Mouse (Mus musculus) midbrain, embryonic 13.5 days (tissue): ENCODE results near the gene Ccdc137. TPM values are rescaled to one million over a fixed set of nuclear protein-coding genes. Genes with fewer than 3 reads are reported as not detected.
A peak's percentile ranks its signal among the peaks of the same experiment; 100 is the strongest.

Source experiments
- ATAC-seq: fragments of 200-750 bp; cut with Nextera tagmentation; 2 replicates; pipeline ENCODE4 v1.8.0; 2017; ENCODE audit warnings: mild to moderate bottlenecking, moderate TSS enrichment, moderate library complexity
- H3K27ac ChIP-seq: fragments of 300-500 bp; sonication (generic); 2 replicates; pipeline ENCODE4 v1.5.1; 2015; ENCODE audit warnings: inconsistent platforms, mild to moderate bottlenecking, moderate library complexity
- H3K27me3 ChIP-seq: fragments of 300-500 bp; sonication (generic); 2 replicates; pipeline ENCODE4 v1.6.1; 2015; ENCODE audit warnings: mild to moderate bottlenecking, inconsistent platforms
- H3K36me3 ChIP-seq: fragments of 300-500 bp; sonication (generic); 2 replicates; pipeline ENCODE4 v1.6.1; 2015; ENCODE audit warnings: mild to moderate bottlenecking, inconsistent platforms
- H3K4me1 ChIP-seq: fragments of 300-500 bp; sonication (generic); replicated peaks from 2 replicates; pipeline ENCODE4 v1.6.1; 2015; ENCODE audit warnings: inconsistent platforms
- H3K4me2 ChIP-seq: fragments of 300-500 bp; sonication (generic); replicated peaks from 2 replicates; pipeline ENCODE4 v1.6.1; 2015; ENCODE audit warnings: moderate library complexity, mild to moderate bottlenecking, inconsistent platforms
- H3K4me3 ChIP-seq: fragments of 300-500 bp; sonication (generic); replicated peaks from 2 replicates; pipeline ENCODE4 v1.5.1; 2015; ENCODE audit warnings: mild to moderate bottlenecking, inconsistent platforms
- H3K9ac ChIP-seq: fragments of 300-500 bp; sonication (generic); replicated peaks from 2 replicates; pipeline ENCODE4 v1.6.1; 2015; ENCODE audit warnings: mild to moderate bottlenecking, inconsistent platforms
- H3K9me3 ChIP-seq: fragments of 300-500 bp; sonication (generic); 2 replicates; pipeline ENCODE4 v1.6.1; 2016; ENCODE audit warnings: mild to moderate bottlenecking, inconsistent platforms
- WGBS: fragments of 180-500 bp; shearing (Covaris S2); methylation state at CpG from one replicate; pipeline ENCODE4 v1.1.7; 2015; 5-methylcytosine and 5-hydroxymethylcytosine counted together
- polyA plus RNA-seq: library from polyadenylated mRNA; unstranded; fragments of >200 nt; fragmentation: Nextera tagmentation; extraction: Ambion mirVana; gene quantifications from 2 replicates; pipeline ENCODE4 v1.2.1, GENCODE M21; 2015

Gene Ccdc137
- polyA plus RNA-seq, 1 experiment from 2014 or later, result 28.7 TPM

DNA sequence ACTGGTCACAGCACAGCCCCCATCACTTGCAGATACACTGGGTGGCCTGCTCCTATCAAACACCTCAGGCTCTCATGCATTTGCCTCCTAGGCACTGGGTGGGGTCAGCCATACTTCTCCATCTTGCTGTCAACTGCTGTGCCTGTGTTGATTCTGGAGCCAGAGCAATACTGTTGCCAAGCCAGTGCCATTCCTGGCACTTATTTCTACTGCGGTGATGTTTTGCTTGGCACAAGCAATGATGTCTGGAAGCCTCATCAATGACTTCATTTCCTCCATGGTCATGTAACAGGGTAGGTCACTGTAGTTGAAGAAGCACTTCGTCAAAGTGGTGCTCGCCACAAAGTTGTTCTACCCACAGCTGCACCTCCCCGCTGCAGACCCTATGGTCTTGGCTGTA lies 7.6 kb downstream of the Ccdc137 start:
- ATAC-seq, result no peak
- Histone ChIP-seq H3K27me3 (no peaks in the 10 kb centered on the region), H3K9me3 (no peaks in the 10 kb centered on the region), H3K9ac (no peak overlapping the region), H3K36me3 (peaks cover 68% of the 10 kb centered on the region), H3K27ac (no peak overlapping the region), H3K4me1 (peaks cover 26% of the 10 kb centered on the region), H3K4me3 (0 out of 2 replicates have a peak overlapping the region, but pooled peaks have one; percentile 99), H3K4me2 (peak overlapping the region; percentile 98; the same call in 1 of the 2 replicates)
- WGBS, result 91% methylated on average over 4 of the region's 4 CpGs

DNA sequence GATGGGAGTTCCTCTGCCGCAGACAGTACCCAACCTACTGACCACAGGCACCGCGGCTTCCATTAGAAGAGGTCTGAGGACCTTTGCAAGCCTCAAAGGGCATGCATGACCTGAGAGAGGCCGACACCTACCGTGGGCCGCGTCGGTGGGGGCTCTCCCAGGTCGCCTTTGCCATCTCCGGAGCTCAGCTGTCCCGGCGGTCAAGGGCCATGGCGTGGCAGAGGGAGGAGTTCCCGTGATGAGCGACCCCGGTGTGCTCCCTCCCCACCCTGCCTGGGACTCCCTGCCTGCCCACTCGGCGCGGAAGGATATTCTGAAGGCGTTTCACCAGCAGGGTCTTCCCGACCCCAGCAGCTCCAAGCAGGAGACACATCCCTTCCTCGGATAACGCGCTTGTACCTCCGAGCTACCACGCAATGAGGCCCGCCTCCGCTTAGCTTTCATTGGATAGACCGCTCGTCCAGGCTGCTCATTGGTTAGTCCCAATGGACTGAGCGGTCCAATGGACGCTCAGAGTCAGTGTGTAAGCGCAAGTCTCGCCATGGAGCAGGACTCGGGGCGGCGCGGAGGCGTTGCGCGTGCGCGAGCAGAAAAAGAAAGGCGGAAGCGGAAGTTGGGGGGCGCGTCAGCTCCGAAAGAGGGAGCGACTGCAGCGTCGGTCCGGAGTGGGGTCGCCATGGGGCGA lies 9.3 kb downstream of the Ccdc137 start, which contains the start of gene Arl16:
TSS of gene Arl16 (minus strand) at position 557 of the 685 bp plus-strand sequence.
- Histone ChIP-seq H3K4me2 (peak within 1 kb of the TSS; percentile 98), H3K36me3 (peaks cover 68% of the 10 kb centered on the region), H3K4me3 (peak within 1 kb of the TSS; percentile 99), H3K27me3 (no peaks in the 10 kb centered on the region), H3K9me3 (no peaks in the 10 kb centered on the region), H3K27ac (peak within 1 kb of the TSS; percentile 85), H3K4me1 (peaks cover 26% of the 10 kb centered on the region), H3K9ac (peak within 1 kb of the TSS; percentile 95)
- WGBS, result under 1% methylated on average over 48 of the region's 54 CpGs
- peak; percentile 100 for ATAC-seq

DNA sequence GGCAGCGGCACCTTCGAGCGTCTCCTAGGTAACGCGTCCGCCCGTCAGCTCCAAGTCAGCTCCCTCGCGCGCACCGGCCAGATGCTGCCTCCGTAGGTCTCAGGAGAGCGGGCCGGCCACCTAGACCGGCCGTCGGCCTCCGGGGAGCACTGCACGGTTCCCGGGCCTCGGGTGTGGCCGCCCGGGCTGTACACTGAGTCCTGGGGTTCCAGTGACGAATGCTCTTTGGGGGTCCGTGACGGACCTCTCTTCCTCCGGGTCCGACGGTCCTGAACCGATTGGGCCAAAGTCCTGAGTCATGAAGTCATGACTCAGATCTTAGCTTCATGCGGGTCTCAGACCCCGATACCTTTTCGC lies 9.8 kb downstream of the Ccdc137 start:
- H3K4me3 ChIP-seq, result peak overlapping the region; percentile 99
- H3K27ac ChIP-seq, result peak overlapping the region; percentile 72; the same call in 1 of the 2 replicates
- H3K27me3 ChIP-seq, result no peaks in the 10 kb centered on the region
- peaks cover 26% of the 10 kb centered on the region for H3K4me1 ChIP-seq
- 1% methylated on average over 33 of the region's 33 CpGs for WGBS
- no peaks in the 10 kb centered on the region for H3K9me3 ChIP-seq
- H3K4me2 ChIP-seq, result peak overlapping the region; percentile 84
- peak overlapping the region; percentile 91 for H3K9ac ChIP-seq
- H3K36me3 ChIP-seq, result peaks cover 68% of the 10 kb centered on the region
- no peak for ATAC-seq

DNA sequence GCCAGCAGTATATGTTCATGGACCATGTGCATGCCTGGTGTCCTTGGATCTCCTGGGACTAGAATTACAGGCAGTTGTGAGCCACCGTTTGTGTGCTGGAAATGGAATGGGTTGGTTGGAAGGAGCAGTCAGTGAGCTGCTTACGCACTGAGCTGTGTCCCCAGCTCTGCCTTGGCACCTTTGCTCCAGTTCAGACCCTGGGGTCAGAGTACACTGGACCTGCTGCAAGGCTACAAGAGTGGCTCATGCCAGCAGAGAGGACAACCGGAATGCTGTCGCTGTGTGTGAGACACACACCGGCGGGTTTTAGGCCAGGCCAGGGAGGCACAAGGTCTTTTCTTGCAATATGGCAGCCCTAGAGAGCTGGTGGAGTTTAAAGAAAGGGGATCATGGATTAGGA lies 14.1 kb downstream of the Ccdc137 start:
- Histone ChIP-seq H3K4me1 (peaks cover 12% of the 10 kb centered on the region), H3K27me3 (no peaks in the 10 kb centered on the region), H3K36me3 (peaks cover 79% of the 10 kb centered on the region), H3K9me3 (no peaks in the 10 kb centered on the region), H3K27ac (no peak overlapping the region), H3K4me2 (no peak overlapping the region), H3K9ac (no peak overlapping the region), H3K4me3 (no peak overlapping the region)
- WGBS, result 97% methylated on average over 6 of the region's 6 CpGs
- ATAC-seq, result no peak

DNA sequence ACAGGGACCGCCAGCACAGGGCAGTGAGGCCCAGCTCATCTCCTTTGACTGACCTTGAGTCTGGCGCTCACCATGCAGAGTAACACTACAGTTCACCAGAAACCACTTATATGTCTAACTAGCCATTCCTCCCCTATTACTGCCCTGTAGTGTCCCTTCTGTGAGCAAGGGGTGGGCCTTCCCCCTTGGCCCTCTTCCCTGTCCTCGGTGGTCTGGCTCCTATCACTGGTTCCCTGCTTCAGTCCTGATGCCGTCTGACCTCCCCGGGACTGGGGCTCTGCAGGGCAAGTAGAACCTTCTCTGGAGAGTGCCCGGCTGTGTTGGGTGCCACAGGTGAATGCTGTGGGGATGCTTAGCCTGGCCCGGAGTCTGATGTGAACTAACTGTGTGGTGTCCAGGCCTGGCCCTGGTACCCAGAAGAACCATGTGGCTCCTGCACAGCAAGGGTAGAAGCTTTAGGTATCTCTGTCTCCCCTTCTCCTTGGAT lies 25.6 kb downstream of the Ccdc137 start:
- H3K4me1 ChIP-seq, result peaks cover 21% of the 10 kb centered on the region
- no peaks in the 10 kb centered on the region for H3K27me3 ChIP-seq
- peak overlapping the region; percentile 90 for H3K9ac ChIP-seq
- peak overlapping the region; percentile 94 for H3K4me2 ChIP-seq
- peak overlapping the region; percentile 88 for H3K4me3 ChIP-seq
- peaks cover 74% of the 10 kb centered on the region for H3K36me3 ChIP-seq
- no peaks in the 10 kb centered on the region for H3K9me3 ChIP-seq
- peak; percentile 18; the same call in 1 of the 2 replicates for ATAC-seq
- WGBS, result 91% methylated on average over 7 of the region's 7 CpGs
- peak overlapping the region; percentile 91 for H3K27ac ChIP-seq

DNA sequence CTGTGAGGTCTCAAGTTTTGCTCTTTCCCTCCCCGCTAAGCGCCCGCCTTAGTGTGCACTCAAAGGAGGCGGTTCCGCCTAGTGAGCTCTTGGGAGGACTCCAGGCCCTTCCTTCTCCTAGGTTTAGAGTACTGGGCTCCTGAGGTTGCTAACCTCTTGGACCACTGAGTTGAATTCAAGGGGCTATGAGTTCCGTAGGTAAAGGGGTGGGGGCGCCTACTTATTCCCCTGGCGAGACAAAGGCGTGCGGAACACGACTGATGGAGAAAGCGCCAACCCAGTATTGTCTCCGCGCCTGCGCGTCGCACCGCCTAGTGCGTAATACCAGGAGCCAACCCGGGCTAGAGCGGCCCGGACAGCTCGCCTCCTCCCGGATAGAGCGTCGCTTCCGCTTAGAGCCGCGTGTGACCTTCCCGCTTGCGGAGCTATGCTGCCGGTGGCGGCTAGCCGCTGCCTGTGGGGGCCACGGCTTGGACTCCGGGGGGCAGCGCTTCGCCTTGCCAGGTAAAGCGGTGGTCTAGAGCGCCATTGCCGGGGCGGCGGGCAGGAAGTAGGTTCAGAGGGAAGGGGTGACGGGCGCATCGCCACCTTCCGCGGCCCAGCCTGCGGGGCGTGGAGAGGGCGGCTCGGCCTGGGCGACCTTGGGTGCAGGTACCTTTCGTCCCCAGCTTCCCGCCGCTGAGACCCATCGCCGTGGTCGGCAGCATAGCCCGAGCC lies 26.5 kb downstream of the Ccdc137 start, which contains the start of gene Mrpl12:
TSS of gene Mrpl12 (plus strand) at position 349 of the 717 bp plus-strand sequence.
- H3K36me3 ChIP-seq, result peaks cover 70% of the 10 kb centered on the region
- H3K9ac ChIP-seq, result peak within 1 kb of the TSS; percentile 90
- H3K4me2 ChIP-seq, result peak within 1 kb of the TSS; percentile 94
- no peaks in the 10 kb centered on the region for H3K27me3 ChIP-seq
- no peaks in the 10 kb centered on the region for H3K9me3 ChIP-seq
- under 1% methylated on average over 60 of the region's 60 CpGs for WGBS
- peak; percentile 96 for ATAC-seq
- peak within 1 kb of the TSS; percentile 91 for H3K27ac ChIP-seq
- peaks cover 22% of the 10 kb centered on the region for H3K4me1 ChIP-seq
- H3K4me3 ChIP-seq, result peak within 1 kb of the TSS; percentile 88

DNA sequence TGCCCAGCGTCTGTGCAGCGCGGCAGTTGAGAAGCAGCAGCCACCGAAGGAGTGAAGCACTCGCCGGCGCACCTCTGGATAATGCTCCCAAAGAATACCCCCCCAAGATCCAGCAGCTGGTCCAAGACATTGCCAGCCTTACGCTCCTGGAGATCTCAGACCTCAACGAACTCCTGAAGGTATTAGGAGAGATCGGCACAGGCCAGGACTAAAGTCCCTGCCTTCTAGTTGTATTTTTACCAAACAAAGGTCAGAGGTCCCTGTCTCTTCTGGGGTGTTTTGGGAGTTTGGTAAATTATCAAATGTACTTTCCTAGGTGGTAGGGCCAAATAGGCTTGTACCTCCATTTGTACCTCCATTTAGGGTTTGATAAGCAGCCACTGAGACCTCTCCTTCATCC lies 27.3 kb downstream of the Ccdc137 start:
- ATAC-seq, result no peak
- Histone ChIP-seq H3K9ac (peak overlapping the region; percentile 90), H3K36me3 (peaks cover 63% of the 10 kb centered on the region), H3K27ac (peak overlapping the region; percentile 91; the same call in 1 of the 2 replicates), H3K27me3 (no peaks in the 10 kb centered on the region), H3K4me1 (peaks cover 26% of the 10 kb centered on the region), H3K4me3 (peak overlapping the region; percentile 88), H3K9me3 (no peaks in the 10 kb centered on the region), H3K4me2 (peak overlapping the region; percentile 94)
- 10% methylated on average over 10 of the region's 10 CpGs for WGBS

DNA sequence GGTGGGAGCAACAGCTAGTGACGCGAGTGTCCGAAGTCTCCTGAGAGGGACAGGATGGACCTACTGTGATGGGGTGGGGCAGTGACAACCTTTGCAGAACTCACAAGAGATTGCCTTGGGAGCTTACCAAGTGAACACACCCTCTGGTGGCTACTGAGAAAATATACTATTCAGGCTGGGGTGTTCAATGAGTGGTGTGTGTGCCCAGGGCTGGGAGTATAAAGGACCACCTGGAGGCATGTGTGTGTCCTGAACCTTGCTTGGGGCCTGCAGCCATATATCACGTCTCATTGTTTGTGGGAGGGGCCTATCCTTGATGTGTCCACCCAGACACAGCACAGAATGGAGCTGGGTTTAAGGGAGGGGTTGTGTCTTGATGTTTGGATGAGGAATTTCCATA lies 30.6 kb downstream of the Ccdc137 start:
- peaks cover 51% of the 10 kb centered on the region for H3K4me1 ChIP-seq
- no peak overlapping the region for H3K4me3 ChIP-seq
- H3K4me2 ChIP-seq, result no peak overlapping the region
- H3K36me3 ChIP-seq, result peaks cover 31% of the 10 kb centered on the region
- no peak for ATAC-seq
- WGBS, result 84% methylated on average over 4 of the region's 4 CpGs
- no peaks in the 10 kb centered on the region for H3K9me3 ChIP-seq
- H3K27ac ChIP-seq, result no peak overlapping the region
- H3K9ac ChIP-seq, result no peak overlapping the region
- H3K27me3 ChIP-seq, result no peaks in the 10 kb centered on the region

DNA sequence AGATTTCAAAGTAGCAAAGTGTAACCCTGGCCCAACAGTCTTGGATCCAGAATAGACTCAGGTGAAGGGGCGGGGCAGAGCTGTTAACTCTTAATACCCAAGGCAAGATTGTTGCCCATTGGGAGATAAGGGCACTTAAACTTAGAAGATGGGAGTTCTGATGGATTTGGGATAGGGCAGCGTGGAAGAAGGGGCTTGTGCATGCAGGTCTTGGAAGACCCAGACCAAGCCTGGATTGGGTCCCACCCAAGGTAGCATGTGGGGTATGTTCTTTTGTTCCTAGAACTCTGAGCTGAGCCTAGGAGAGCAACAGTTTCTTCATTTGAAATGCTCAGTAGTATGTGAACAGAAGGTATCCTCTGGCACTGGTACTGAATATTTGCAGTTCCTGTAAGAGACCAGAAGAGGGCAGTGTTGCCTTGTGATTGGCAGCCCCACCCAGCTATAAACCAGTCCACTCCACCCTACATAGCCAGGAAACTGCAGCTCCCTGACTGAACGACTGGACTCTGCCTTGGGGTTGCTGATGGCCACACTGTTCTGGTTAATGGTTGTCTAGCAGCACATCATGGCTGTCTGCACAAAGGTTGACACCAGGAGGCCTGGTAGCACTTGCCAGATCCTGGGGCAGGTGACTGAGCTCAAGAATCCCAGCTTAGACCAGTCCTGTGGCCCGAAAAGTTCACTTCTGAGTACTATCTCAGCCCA lies 31.3 kb downstream of the Ccdc137 start:
- H3K4me2 ChIP-seq, result no peak overlapping the region
- H3K9me3 ChIP-seq, result no peaks in the 10 kb centered on the region
- H3K27me3 ChIP-seq, result no peaks in the 10 kb centered on the region
- peak; percentile 9; the same call in 1 of the 2 replicates for ATAC-seq
- no peak overlapping the region for H3K27ac ChIP-seq
- H3K9ac ChIP-seq, result no peak overlapping the region
- H3K4me3 ChIP-seq, result no peak overlapping the region
- peaks cover 51% of the 10 kb centered on the region for H3K4me1 ChIP-seq
- WGBS, result 66% methylated on average over 4 of the region's 4 CpGs
- H3K36me3 ChIP-seq, result peaks cover 31% of the 10 kb centered on the region

DNA sequence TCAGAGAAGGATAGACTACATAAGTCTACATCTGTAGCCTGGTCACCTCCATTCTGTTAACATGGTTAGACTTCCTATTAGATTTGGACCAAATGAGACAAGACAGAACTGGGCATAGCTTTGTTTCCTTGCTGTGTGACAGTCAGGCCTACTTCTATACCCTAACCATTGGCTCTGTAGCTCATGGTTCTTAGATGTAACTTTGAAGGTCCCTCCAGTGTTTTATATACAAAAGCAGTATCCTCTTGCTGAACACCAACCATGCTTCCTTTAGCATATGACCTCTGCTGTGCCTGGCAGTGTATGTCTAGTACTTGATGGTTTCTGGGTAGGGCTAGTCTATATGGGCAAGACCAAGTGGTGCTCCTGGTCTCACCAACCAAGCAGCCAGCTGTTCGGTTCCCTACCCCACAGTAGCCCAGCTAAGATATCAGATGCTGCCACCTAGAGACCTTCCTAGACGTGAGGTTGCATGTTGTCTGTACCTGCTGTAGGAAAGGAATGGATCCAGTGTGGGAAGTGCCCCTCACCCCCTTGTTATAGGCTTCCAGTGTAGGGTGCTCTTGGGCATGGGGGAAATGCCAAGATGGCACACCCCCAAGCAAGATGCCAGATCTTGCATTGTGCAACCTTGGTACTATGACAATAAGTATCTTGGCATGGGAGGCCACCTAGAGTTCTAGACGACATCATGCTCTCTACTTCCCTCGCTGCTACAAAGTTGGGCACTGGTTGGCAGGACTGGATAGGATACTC lies 32.6 kb downstream of the Ccdc137 start:
- Histone ChIP-seq H3K27ac (no peak overlapping the region; the same call in 1 of the 2 replicates), H3K36me3 (peaks cover 44% of the 10 kb centered on the region), H3K27me3 (no peaks in the 10 kb centered on the region), H3K4me2 (peak overlapping the region; percentile 98), H3K9ac (peak overlapping the region; percentile 86; the same call in 1 of the 2 replicates), H3K4me3 (peak overlapping the region; percentile 97; the same call in 1 of the 2 replicates), H3K9me3 (no peaks in the 10 kb centered on the region), H3K4me1 (peaks cover 45% of the 10 kb centered on the region)
- WGBS, result 39% methylated on average over 4 of the region's 4 CpGs
- ATAC-seq, result no peak
